Mouse (Mus musculus) bone marrow, adult 2 months (tissue): ENCODE data around the gene Acot5. TPM values are rescaled to one million over a fixed set of nuclear protein-coding genes. Genes with fewer than 3 reads are reported as not detected.

Source experiments
- H3K27ac ChIP-seq: fragments of 200-500 bp; 2 replicates; pipeline ENCODE4 v1.5.1; 2012; ENCODE audit warnings: low read depth, mild to moderate bottlenecking, control low read depth, inconsistent platforms, low read length; ENCODE audit not compliant: control insufficient read depth, poor library complexity, insufficient read depth
- H3K4me1 ChIP-seq: fragments of 200-500 bp; 2 replicates; pipeline ENCODE4 v1.6.1; 2011; ENCODE audit warnings: low read length; ENCODE audit not compliant: control insufficient read depth, insufficient read depth
- H3K4me3 ChIP-seq: fragments of 200-500 bp; replicated peaks from 2 replicates; pipeline ENCODE3; 2011; ENCODE audit warnings: mild to moderate bottlenecking, low read depth, low read length, control low read depth; ENCODE audit not compliant: control insufficient read depth
- CTCF ChIP-seq: fragments of 200-500 bp; IDR thresholded peaks from 2 replicates; pipeline ENCODE4 v1.5.1; 2011; ENCODE audit warnings: low read length, control low read depth; ENCODE audit not compliant: control insufficient read depth, insufficient read depth
- POLR2A ChIP-seq: fragments of 200-500 bp; IDR thresholded peaks from 2 replicates; pipeline ENCODE4 v1.6.1; 2011; ENCODE audit warnings: low read depth, mild to moderate bottlenecking, control low read depth, low read length, borderline replicate concordance; ENCODE audit not compliant: control insufficient read depth
- WGBS: fragments of 180-500 bp; shearing (Covaris S2); methylation state at CpG from one replicate; pipeline ENCODE4 v1.1.7; 2018; 5-methylcytosine and 5-hydroxymethylcytosine counted together
- polyA plus RNA-seq: library from polyadenylated mRNA; stranded (reverse); fragments of >200 nt; gene quantifications from 2 replicates; pipeline ENCODE4 v1.2.4, GENCODE M21; 2011; ENCODE audit warnings: low replicate concordance; ENCODE audit not compliant: missing spikeins, insufficient read depth, insufficient read length

Gene Acot5
- polyA plus RNA-seq, 1 experiment, result not detected

GRCm38 (mm10) chr12:84107012-84107411, 37.9 kb downstream of the Acot5 start:
- H3K4me1 ChIP-seq, result no peaks in the 10 kb centered on the region; the same call in 1 of the 2 replicates
- WGBS, result 88% methylated on average over 3 of the region's 3 CpGs
- H3K27ac ChIP-seq, result no peak overlapping the region
- H3K4me3 ChIP-seq, result no peak overlapping the region
- no peak for TF ChIP-seq CTCF
- TF ChIP-seq POLR2A, result no peak

- TF ChIP-seq POLR2A (no peak), CTCF (no peak)
- no peak overlapping the region for H3K4me3 ChIP-seq
- WGBS, result 24% methylated on average over 1 of the region's 1 CpGs
- no peak overlapping the region for H3K27ac ChIP-seq
- H3K4me1 ChIP-seq, result no peaks in the 10 kb centered on the region; the same call in 1 of the 2 replicates
These were observed 38.6 kb downstream of the Acot5 start for GRCm38 (mm10) chr12:84107692-84108091.

GRCm38 (mm10) chr12:84109924-84110323, 40.8 kb downstream of the Acot5 start:
- WGBS, result 88% methylated on average over 1 of the region's 1 CpGs
- Histone ChIP-seq H3K4me3 (no peak overlapping the region), H3K27ac (no peak overlapping the region), H3K4me1 (no peaks in the 10 kb centered on the region)
- TF ChIP-seq POLR2A (no peak), CTCF (no peak)

- 48% methylated on average over 4 of the region's 4 CpGs for WGBS
- no peaks in the 10 kb centered on the region for H3K4me1 ChIP-seq
- H3K4me3 ChIP-seq, result no peak overlapping the region
- TF ChIP-seq CTCF, result no peak
- TF ChIP-seq POLR2A, result no peak
- H3K27ac ChIP-seq, result no peak overlapping the region
These were observed 41.7 kb downstream of the Acot5 start for GRCm38 (mm10) chr12:84110814-84111213.

GRCm38 (mm10) chr12:84113676-84114075, 44.6 kb downstream of the Acot5 start:
- 23% methylated on average over 6 of the region's 6 CpGs for WGBS
- TF ChIP-seq POLR2A, result no peak
- TF ChIP-seq CTCF, result no peak
- H3K27ac ChIP-seq, result no peak overlapping the region
- H3K4me1 ChIP-seq, result no peaks in the 10 kb centered on the region
- H3K4me3 ChIP-seq, result no peak overlapping the region

- no peak for TF ChIP-seq POLR2A
- TF ChIP-seq CTCF, result no peak
- WGBS, result 3% methylated on average over 34 of the region's 35 CpGs
- Histone ChIP-seq H3K4me1 (no peaks in the 10 kb centered on the region), H3K27ac (no peak within 1 kb of the TSS), H3K4me3 (peak within 1 kb of the TSS; percentile 66)
These were observed 45.2 kb downstream of the Acot5 start, which contains the start of gene Dnal1 for GRCm38 (mm10) chr12:84114153-84114994. Dnal1 (plus strand) TSS chr12:84114366.

GRCm38 (mm10) chr12:84119584-84119983, 50.5 kb downstream of the Acot5 start:
- TF ChIP-seq CTCF (no peak), POLR2A (no peak)
- Histone ChIP-seq H3K27ac (no peak overlapping the region), H3K4me1 (no peaks in the 10 kb centered on the region), H3K4me3 (no peak overlapping the region)
- WGBS, result 76% methylated on average over 5 of the region's 5 CpGs

Other genes starting within 250 kb of the Acot5 start
- gene Numb, start 147.4 kb upstream of the Acot5 start, polyA plus RNA-seq, result 6.0 and 15.1 TPM in 2 replicates
- gene Riox1, start 118.7 kb upstream of the Acot5 start, polyA plus RNA-seq, result 7.0 and 15.2 TPM in 2 replicates
- not detected in 2 replicates for gene Heatr4, start 84.5 kb upstream of the Acot5 start, polyA plus RNA-seq
- gene Acot2, start 81.5 kb upstream of the Acot5 start, polyA plus RNA-seq, result 1.2 and 3.5 TPM in 2 replicates
- gene Acot1, start 59.8 kb upstream of the Acot5 start, polyA plus RNA-seq, result 4.9 and 15.5 TPM in 2 replicates
- gene Acot4, start 30.9 kb upstream of the Acot5 start, polyA plus RNA-seq, result 0.32 and 2.4 TPM in 2 replicates
- gene Gm49366, start 30.4 kb upstream of the Acot5 start, polyA plus RNA-seq, result not detected in 2 replicates
- not detected in 2 replicates for gene Acot3, start 17.2 kb upstream of the Acot5 start, polyA plus RNA-seq
- 0.62 and 0.75 TPM in 2 replicates for gene Acot6, start 31.3 kb downstream of the Acot5 start, polyA plus RNA-seq
- gene Dnal1, start 45.0 kb downstream of the Acot5 start, polyA plus RNA-seq, result 0.60 and 1.7 TPM in 2 replicates
- 1.8 and 2.8 TPM in 2 replicates for gene Pnma1, start 79.2 kb downstream of the Acot5 start, polyA plus RNA-seq
- 12.5 and 20.0 TPM in 2 replicates for gene Elmsan1, start 149.6 kb downstream of the Acot5 start, polyA plus RNA-seq
- gene Ptgr2, start 215.9 kb downstream of the Acot5 start, polyA plus RNA-seq, result 17.8 and 25.3 TPM in 2 replicates
- 29.1 and 31.8 TPM in 2 replicates for gene Zfp410, start 247.5 kb downstream of the Acot5 start, polyA plus RNA-seq